Mouse (Mus musculus) ES-E14 (cell line): ENCODE results near the gene Psma6.

Experiments
- CHD2 ChIP-seq: IDR thresholded peaks from 2 replicates; pipeline ENCODE4 v1.6.1; 2014; ENCODE audit warnings: mild to moderate bottlenecking, low read depth, low read length, inconsistent platforms
- HCFC1 ChIP-seq: IDR thresholded peaks from 2 replicates; pipeline ENCODE4 v1.6.1; 2012; ENCODE audit warnings: low read length, inconsistent platforms, borderline replicate concordance; ENCODE audit not compliant: insufficient read depth
- ZC3H11A ChIP-seq: IDR thresholded peaks from 2 replicates; pipeline ENCODE4 v1.6.1; 2012; ENCODE audit warnings: low read depth, mild to moderate bottlenecking, inconsistent platforms, low read length, borderline replicate concordance
- ZNF384 ChIP-seq: IDR thresholded peaks from 2 replicates; pipeline ENCODE4 v1.6.1; 2012; ENCODE audit warnings: low read depth, low read length, inconsistent platforms

DNA sequence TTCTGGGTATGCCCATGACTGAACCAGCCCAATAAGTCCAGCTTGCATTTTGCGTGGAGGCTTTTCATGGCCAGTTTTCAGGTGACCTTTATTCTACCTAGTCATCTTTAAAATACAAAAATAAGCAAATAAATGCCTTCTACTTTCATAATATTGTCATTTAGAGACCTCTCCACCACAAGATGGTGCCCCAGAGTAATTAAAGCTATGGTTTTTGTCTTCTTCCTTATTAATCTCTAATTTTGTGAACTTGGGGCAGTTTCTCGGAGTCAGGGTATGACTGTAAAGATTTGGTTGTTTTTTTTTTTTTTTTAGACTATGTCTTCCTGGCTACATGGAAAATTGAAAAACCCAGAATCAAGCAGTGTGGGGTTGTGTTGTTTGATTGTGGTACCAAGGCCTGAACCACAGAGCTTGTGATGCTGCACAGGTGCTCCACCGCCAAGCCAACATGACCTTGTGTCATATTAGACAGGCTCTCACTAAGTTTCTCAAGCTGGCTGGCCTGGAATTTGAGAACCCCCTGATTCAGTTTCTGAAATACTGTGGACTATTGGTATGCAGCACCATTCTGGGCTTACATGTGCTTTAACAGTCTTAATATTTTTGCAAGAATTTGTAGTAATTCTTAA is 11.5 kb upstream of the Psma6 start:
- TF ChIP-seq ZC3H11A: no peak
- no peak for TF ChIP-seq ZNF384
- TF ChIP-seq HCFC1: no peak
- TF ChIP-seq CHD2: no peak
